Mouse (Mus musculus) kidney, postnatal 25 days (tissue): ENCODE data around the gene Aff3.
A peak's percentile ranks its signal among the peaks of the same experiment; 100 is the strongest.

Experiments used
- DNase-seq, 2 experiments: peaks; one replicate each; pipeline ENCODE4 v3.0.0; 2021; ENCODE audit warnings: mixed read lengths in 2 of 2

The Aff3 gene

GRCm38 (mm10) chr1:38139396-38139795 is 525.4 kb downstream of the Aff3 start:
- DNase-seq: no peak

GRCm38 (mm10) chr1:38132942-38133341 is 531.8 kb downstream of the Aff3 start:
- DNase-seq: peak in 1 of 2 experiments; percentile 24

GRCm38 (mm10) chr1:38130715-38131483 is 533.9 kb downstream of the Aff3 start:
- DNase-seq: no peak

GRCm38 (mm10) chr1:38129501-38130267 is 535.1 kb downstream of the Aff3 start, which contains the start of gene Rev1:
TSS of gene Rev1 (minus strand) at chr1:38129801.
- DNase-seq: peak; percentile 90 to 97

- peak; percentile 63 to 86 for DNase-seq
Observed at GRCm38 (mm10) chr1:38128919-38129436, 535.8 kb downstream of the Aff3 start.
